Mouse (Mus musculus) right cerebral cortex, postnatal 25 days (tissue): ENCODE measurements around the gene Gm20388.

Experiments used
- DNase-seq: peaks from one replicate; pipeline ENCODE4 v3.0.0; 2022

Gene Gm20388

DNA sequence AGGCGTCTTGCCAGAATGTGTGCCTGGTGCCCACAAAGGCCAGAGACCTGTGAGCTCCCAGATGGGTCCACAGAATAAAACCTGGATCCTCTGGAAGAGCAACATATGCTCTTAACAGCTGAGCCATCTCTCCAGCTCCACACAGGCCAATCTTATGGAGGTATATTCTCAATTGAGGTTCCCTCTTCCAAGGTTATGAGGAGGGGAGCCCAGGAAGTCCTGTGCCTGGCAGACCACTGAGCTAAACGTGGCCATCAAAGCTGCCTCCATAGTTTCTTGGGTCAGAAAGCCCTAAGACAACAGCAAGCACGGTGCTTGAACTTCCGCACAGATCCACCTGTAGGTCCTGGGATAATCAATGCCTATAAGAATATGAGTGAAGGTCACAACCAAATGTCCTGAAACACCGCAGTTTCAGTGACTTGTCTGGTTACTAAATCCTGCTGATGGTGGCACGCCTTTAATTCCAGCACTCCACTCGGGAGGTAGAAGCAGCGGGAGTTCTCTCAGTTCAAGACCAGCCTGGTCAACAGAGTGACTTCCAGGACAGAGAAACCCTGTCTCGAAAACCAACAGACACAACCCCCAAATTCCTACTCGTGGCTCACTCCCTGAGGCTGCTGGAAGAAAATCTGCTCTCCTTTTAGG, 1917.9 kb downstream of the Gm20388 start:
- peak; percentile 2 for DNase-seq

DNA sequence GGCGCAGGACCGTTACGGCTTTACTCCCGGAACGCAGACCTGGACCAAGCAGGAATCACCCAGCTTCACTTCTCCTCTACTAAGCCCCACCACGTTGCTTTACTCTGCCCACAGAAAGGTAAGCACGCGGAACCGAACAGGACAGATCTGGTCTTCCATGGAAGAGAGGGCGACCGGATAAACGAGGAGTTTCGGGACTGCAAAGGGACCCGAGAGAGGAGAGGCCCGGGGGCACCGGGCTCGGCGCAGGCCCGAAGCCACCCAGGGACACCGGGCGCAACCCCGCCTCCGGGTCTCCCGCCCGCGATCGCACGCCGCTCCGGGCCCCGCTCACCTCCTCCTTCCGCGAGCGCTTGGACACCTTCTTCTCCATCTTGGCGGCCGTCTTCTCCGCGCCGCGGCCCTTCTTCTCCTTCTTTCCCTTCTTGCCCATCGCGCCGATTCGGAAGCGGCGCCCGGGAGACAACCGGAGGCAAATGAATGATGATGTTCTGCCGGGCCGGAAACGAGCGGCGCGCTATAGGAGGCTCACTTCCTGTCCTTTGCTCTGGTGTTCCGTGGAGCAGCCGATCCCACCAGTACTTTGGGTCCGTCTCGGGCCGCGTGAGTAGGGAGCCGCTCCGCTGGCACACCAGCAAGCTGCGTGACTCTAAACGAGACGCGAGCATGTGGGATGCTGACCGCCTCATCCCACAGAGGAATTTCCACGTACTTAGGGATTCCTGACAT, 1918.6 kb downstream of the Gm20388 start, which contains the start of gene Klhdc4:
Klhdc4 (minus strand) TSS at position 522 of the 729 bp plus-strand sequence.
- peak; percentile 89 for DNase-seq

DNA sequence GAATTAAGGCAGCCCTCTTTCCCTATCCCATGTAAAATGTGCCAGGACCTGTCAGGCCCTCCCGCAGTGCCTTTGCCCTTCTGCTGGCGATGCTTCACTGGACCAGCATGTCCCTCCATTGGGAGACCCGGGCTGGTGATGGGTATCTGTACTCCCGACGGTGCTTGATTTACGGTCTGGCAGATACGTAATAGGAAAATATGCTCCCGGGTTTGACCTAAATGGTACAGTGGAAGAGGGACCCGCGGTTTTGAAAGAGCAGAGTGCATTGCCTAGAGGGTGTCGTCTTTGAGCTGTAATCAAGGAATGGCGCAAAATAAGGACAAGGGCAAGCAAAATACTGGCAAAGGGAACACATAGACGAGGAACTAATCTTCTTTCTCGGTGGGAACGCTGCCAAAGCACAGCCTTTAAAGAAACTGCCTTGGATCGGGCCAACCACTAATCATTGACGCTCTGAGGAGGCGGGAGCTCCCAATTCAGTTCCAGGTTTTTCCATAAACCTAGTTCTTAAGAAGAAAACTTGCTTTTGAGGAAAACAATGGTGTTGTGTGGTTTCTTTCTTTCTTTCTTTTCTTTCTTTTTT, 1919.2 kb downstream of the Gm20388 start:
- DNase-seq: peak; percentile 24

DNA sequence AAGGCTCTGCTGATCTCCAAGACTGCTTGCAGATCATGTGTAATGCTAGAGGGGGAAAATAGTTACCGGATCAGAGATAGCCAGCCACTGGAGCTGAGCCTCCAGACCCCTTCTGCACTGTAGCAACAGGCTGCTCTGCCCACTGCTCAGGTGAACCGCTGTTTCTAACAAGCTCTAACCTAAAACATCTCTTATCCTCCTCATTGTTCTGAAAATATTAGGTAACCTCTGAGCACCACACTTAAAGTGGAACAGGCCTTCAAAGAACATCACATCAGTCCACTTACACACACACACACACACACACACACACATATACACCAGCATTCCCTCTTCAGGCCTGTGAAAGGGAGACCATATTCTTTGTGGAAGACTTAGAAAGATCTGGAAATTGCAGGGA, 1921.4 kb downstream of the Gm20388 start:
- peak; percentile 1 for DNase-seq

DNA sequence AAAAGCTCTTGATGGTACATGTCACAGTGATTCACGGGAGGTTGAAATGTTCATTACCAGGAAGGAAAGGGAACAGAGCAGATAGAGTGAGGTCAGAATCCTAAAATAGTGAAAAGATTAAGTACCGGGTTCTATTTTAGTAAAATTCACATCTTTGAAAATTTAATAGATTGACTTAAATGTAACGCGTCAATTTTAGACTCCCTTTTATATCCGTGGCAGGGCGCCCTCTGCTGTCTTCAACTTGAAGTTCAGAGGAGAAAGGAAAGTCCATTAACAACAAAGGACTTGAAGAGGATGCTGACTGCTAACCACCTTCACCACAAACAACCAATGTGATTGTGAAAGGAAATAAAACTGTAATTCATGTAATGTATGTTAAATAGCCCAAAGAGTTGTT, 1921.9 kb downstream of the Gm20388 start:
- peak; percentile 52 for DNase-seq

DNA sequence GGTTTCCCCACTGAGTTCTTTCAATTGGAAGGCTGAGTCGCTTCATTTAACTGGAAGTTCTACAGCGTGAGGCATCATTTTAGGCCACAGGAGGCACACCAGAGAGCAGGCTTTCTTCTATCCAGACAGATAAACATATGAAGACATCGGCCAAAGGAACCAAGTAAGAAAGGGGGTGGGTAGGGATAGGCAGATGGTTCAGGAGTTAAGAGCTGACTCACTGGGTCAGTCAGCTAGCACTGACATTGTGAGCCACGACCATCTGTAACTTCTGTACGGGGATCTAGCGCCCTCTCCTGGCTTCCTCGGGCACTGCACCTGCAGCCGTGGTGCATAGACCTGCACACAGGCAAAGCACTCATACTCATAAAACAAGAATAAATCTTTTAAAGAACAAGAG, 1930.6 kb downstream of the Gm20388 start:
- peak; percentile 53 for DNase-seq

DNA sequence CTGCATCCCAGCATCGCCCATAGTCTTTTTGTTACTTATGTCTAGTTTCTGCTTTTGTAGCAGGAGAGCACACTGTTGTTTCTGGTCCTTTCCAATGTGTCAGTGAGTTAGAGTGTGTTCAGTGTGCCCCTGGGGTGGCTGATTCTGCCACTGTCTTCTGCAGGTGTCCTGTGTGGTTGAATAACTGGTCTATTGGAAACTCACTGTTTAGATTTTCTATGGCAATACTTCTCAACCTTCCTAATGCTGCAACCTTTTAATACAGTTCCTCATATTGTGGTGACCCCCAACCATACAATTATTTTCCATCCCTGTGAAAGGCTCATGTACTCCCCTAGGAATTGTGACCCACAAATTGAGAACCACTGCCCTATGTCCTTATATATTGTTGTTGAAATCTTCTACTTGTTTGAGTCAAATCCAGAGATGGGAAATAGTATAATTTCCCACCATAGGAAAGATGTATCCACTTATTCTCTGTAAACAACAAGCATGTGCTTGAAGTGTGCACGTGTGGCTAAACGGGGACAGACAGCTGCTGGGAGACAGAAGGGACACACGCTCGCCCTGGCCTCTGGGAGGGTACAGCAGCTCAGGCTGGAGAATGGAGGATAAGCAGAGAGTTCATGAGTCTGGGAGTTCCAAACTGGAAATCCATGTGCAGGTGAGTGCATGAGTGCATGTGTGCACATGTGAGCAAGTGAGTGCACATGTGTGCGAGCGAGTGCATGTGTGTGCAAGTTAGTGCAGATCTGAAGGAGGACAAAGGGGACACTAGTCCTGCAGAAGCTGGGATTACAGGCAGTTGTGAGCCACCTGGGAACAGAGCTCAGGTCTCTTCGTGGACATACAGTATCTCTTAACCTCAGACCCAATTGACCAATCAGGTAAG, 1931.7 kb downstream of the Gm20388 start:
- DNase-seq: no peak

DNA sequence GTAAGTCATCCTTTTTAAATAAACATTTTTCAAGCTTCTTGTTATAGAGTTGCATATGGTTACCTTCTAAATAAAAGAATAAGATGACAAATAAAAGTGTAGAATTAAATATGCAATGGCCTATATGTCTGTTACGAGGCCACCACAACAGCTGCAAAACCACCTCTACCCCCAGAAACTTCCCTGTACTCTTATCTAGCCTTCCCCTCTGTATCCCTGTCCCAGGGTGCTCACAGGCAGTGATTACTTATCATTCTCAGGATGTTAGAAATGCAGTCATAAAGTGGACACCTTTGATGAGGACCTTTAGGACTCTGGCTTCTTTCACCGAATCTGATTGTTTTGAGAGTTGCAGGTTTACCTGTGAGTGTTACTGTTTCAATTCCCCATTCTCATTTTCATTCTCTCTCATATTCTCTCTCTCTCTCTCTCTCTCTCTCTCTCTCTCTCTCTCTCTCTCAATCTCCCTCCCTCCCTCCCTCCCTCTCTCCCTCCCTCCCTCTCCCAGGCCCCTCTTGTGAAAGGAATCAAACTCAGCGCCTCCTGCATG, 1932.6 kb downstream of the Gm20388 start:
- no peak for DNase-seq

DNA sequence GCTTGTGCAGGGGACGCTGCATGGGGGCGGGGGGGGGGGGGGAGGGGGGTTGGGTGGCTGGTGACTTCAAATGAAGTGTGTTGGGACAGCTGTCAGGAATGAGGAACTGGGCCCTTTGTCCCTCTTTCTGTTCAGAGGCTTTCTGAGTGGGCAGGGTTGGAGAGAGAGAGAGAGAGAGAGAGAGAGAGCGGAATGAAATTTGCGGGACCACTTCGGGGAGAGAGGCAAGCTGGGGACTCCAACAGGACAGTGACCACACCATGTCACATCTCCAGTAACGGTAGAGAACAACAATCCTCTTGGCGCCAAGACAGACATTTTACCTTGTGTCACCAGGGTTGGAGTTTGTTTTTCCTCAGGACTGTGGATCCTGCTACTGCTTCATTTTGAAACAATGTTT, 1934.1 kb downstream of the Gm20388 start:
- DNase-seq: no peak

DNA sequence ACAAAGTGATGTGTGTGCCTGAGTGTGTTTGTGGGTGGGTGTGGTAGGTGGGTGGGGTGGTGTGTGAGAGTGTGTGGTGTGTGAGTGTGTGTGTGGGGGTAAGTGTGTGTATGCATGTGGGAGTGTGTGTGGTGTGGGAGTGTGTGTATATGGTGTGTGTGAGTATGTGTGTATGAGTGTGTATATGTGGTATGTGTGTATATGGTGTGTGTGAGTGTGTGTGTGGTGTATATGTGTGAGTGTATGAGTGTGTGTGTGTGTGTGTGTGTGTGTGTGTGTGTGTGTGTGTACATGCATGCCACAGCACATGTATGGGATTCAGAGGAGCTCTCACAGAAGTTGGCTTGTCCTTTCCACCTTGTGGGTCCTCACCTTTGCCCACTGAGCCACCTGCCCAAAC, 1936.2 kb downstream of the Gm20388 start:
- DNase-seq: no peak

DNA sequence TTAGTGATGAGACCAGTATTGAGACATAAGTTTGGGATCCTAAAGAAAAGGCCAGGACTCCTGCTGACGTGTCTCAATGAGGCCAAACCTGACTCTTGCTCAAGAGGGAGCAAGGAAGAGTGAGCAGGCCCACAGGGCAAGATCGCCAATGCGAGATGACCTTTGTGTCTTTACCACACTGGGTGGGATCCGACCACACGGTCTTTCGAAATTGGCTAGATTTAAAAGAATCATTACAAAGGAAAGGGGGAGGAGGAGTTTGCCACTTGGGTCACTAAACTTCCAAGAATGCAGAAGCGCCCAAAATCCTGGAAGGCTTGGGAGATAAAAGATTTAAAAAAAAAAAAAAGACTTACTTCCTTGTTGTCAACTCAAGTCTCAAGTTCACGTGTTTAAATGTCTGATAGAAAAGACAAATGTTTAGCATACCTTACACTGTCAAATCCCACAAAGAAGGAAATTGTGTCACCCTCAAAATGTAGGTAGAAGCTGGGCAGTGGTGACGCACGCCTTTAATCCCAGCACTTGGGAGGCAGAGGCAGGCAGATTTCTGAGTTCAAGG, 1936.7 kb downstream of the Gm20388 start:
- DNase-seq: no peak

DNA sequence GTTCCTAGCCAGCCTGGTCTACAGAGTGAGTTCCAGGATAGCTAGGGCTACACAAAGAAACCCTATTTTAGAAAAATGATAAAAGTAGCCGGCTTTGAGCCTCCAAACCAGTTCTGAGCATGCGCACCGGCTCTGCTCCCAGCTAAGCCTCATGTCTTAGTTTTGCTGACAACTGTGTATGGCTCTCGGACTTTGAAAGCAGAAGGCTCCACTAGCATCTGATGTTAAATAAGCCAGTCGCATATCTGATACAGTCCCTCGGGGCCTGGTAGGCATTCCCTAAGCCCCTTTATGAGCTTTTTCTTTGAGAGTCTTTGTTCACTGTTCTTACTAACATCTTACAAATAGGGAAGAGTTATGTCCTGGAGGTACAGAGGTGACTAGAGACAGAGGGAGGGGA, 1937.3 kb downstream of the Gm20388 start:
- DNase-seq: no peak

DNA sequence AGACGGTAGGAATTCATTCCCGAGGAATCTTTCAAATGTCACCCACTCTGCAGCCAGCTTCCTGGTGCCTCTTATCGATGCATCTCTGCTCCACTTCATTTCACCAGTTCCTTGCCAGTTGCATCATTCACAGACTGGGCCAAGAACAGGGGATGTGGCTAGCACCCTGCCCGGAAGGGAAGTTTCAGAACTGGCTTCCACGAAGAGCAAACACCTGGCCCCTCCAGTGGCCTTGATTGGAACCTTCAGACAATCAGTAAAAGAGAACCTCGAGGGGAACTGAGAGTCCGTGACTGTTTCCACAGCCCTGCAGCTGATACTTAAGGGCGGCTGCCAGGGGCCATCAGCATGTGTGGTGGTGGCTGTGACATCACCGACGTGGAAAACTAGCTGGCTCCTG, 1937.9 kb downstream of the Gm20388 start:
- DNase-seq: no peak

DNA sequence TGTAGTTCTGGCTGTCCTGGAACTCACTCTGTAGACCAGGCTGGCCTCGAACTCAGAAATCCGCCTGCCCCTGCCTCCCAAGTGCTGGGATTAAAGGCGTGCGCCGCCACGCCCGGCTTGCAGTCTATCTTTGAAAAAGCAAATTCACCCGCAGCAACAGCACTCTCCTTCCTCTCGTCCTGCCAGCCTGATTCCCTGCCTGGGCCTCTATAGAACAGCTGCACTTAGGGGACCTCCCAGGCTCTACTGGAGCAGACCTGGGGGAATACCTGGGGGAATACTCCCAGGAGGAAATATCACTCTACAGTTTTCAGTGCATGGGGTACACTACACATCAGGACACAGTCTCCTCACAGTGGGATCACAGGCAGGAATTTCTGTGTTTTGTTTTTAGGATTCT, 1938.7 kb downstream of the Gm20388 start:
- DNase-seq: no peak

DNA sequence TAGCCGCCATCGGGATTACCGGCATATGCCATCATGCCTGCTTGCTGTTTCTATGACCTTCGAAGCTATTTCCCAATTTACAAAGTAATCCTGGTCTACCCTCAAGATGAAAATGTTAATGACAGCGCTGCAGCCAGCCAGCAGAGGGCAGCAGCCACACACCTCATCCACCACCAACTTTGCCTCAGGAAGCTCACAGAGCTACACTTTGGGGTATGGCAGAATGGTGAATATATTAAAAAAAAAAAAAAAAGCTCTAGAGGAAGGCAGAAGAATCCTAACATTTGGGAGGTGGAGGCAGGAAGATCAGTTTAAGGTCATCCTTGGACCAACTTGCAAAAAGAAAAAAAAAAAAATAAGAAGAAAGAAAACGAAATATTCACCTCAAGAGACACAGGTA, 1939.4 kb downstream of the Gm20388 start:
- DNase-seq: peak; percentile 70

DNA sequence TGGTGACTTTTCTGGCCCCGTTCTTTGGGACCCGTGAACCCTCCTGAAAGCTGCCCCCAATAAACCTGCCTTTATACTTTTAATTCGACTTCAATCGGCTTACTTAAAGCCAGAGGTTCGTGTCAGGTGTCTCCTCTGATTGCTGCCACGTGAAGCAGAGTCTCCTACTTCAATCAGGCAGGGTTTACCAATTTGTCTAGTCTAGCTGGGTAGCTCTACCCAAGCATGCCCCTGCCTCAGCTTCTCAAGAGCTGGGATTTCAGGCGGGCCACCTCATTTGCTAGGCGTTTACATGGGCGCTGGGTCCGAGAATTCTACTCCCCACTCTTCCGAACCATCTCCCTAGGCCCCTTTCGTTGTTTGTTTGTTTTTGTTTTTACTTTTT, 1939.8 kb downstream of the Gm20388 start:
- no peak for DNase-seq

DNA sequence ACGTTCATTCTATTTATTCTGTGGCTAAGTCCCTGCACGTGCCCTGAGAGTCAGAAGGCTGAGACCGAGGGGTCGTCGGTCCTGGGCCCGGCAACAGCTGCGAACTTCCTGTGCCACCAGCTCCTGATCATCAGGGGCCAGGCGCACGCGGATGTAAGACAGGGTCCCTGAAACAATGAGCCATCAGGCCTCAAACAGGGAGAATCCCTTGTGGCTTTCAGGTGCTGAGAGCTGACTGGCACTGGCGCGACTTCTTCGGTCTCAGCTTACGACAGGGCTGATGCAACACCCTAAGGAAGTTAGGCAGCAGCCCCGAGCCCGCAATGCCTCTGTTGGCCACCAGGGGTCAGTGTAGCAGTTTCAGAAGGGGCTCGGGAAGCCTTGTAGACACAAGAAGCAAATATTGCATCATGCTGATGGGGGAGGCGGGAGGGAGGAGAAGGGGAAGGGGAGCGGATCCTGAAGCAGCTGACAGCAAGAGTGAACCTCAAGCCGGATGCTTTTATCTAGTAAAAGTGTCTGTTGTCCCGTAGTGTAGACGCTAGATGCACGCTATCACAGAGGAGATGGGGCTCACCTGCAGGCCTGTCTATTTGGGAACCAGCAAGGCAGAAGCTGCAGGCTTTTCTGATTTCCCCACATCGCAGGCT, 1940.3 kb downstream of the Gm20388 start:
- peak; percentile 94 for DNase-seq

DNA sequence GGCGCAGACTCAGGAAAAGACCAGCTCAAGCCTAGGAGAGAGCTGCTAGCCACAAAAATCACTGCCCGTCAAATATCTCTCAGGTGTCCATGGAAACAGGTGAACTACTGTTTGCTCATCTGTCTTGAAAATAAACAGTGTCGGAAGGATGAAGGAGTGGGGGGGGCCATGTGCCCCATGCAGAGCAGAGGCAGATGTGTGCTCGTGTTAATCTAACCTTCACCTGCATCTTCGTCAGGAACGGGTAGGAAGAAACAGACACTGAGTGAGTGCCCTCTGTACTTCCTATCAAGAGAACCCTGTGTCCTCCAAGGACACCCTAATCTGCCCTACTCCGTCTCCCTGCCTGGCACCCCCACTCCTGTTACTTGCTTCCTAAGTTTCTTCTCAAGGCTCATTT, 1941.1 kb downstream of the Gm20388 start:
- no peak for DNase-seq

DNA sequence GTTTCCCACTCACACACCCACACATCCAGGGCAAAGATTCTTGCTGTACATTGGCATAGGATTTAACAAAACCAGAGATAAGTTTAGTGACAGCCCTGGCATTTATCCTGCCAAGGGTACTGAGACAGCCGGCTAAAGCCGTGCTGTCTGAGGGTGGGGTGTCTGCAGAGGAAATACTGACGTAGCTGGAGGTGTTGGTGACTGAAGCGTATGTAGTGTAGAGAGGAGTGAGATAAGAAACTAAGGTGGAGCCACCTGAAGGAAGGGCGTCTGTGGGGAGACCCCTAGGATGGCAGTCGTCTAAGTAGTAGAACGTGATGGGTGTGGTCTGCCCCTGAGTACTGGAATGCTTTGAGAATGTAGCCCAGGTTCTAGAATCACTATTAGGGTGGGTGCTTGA, 1941.8 kb downstream of the Gm20388 start:
- DNase-seq: no peak

DNA sequence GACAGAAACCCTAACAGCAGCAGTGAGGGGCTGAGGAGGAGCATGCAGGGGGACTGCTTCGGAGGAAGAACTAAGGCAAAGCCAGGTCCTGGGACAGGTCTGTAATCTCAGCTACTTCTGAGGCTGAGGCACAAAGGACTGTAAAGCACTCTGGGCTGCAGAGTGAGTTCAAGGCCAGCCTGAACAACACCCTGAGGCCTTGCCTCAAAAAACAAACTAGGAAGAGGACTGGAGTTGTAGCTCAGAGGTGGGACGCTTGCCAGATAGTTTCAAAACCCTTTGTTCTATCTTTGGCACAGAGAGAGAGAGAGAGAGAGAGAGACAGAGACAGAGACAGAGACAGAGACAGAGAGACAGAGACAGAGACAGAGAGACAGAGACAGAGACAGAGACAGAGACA, 1942.9 kb downstream of the Gm20388 start:
- DNase-seq: no peak

DNA sequence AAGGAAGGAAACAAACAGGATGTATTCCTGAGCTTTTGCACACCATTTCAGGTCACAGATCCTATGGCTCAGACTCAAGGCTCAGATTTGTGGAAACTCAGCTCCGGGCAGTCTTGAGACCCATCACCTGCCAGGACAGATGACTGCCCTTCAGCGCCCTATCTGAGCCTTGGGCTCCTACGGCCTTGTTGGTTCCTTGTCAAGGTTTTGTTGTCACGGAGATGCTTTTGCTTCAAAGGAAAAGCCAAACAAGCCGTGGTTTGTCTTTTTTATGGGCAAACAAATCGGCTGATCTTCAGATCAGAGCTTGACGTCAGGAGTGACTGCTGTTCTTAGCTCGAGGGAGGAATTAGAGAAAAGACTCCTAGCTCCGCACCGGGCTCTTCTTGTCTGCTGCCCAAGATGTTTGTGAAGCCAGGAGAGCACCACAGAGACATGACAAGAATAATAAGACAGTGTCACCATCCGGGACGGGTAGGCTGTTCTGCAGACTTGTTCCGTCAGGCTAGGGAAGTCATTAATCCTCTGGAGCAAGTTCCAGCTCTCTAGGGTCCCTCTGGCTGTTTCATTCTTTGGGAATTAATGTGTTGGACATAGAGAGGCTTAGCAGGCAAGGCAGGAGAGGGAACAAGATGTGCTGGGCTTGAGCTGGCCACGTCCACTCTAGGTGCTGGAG, 1945.6 kb downstream of the Gm20388 start:
- no peak for DNase-seq

DNA sequence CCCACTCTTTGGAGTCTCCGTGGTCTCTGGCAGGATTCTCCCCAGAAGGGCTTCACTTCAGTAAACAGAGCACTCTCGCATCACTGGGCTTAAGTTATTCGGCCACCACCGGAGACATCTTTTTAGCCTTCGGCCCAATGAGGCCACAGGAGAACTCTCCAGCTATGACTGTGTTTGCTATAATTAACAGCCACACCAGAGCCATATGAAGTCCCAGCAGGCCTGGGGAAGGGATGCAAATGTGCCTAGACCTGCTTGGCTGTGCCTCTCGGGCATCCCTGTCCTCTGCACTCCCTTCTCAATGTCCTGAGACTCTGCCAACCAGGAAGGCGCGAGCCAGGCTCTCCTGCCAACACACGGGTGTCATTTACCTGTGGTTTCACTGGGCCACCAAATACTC, 1946.7 kb downstream of the Gm20388 start:
- no peak for DNase-seq
